Mouse (Mus musculus) forebrain, embryonic 16.5 days (tissue): ENCODE results near the gene Tmcc3. TPM values are rescaled to one million over a fixed set of nuclear protein-coding genes. Genes with fewer than 3 reads are reported as not detected.

Source experiments
- ATAC-seq: fragments of 200-750 bp; cut with Nextera tagmentation; 2 replicates; pipeline ENCODE4 v1.8.0; 2017; ENCODE audit warnings: mild to moderate bottlenecking, moderate library complexity
- H3K27ac ChIP-seq: fragments of 300-500 bp; sonication (generic); 2 replicates; pipeline ENCODE4 v1.5.1; 2014; ENCODE audit warnings: low read length, control low read depth
- H3K27me3 ChIP-seq: fragments of 300-500 bp; sonication (generic); replicated peaks from 2 replicates; pipeline ENCODE4 v1.6.1; 2014; ENCODE audit warnings: low read length; ENCODE audit not compliant: control insufficient read depth, insufficient read depth
- H3K36me3 ChIP-seq: fragments of 300-500 bp; sonication (generic); 2 replicates; pipeline ENCODE4 v1.6.1; 2014; ENCODE audit not compliant: control insufficient read depth, insufficient read depth
- H3K4me1 ChIP-seq: fragments of 300-500 bp; sonication (generic); replicated peaks from 2 replicates; pipeline ENCODE4 v1.6.1; 2014; ENCODE audit warnings: low read length; ENCODE audit not compliant: control insufficient read depth, insufficient read depth
- H3K4me2 ChIP-seq: fragments of 300-500 bp; sonication (generic); 2 replicates; pipeline ENCODE4 v1.6.1; 2014; ENCODE audit warnings: mild to moderate bottlenecking, low read length, control low read depth
- H3K4me3 ChIP-seq: fragments of 300-500 bp; sonication (generic); replicated peaks from 2 replicates; pipeline ENCODE4 v1.5.1; 2014; ENCODE audit warnings: mild to moderate bottlenecking, low read length, control low read depth
- H3K9ac ChIP-seq: fragments of 300-500 bp; sonication (generic); replicated peaks from 2 replicates; pipeline ENCODE4 v1.6.1; 2014; ENCODE audit warnings: low read depth, low read length, control low read depth
- H3K9me3 ChIP-seq: fragments of 300-500 bp; sonication (generic); 2 replicates; pipeline ENCODE4 v1.6.1; 2016; ENCODE audit warnings: low read length; ENCODE audit not compliant: control insufficient read depth
- WGBS: fragments of 180-500 bp; shearing (Covaris S2); extraction: QIAGEN DNeasy Blood & Tissue Kit; methylation state at CpG from one replicate; pipeline ENCODE4 v1.1.7; 2014; 5-methylcytosine and 5-hydroxymethylcytosine counted together
- polyA plus RNA-seq: library from polyadenylated mRNA; unstranded; fragments of >200 nt; fragmentation: Nextera tagmentation; extraction: Ambion mirVana; gene quantifications from 2 replicates; pipeline ENCODE4 v1.2.1, GENCODE M21; 2015

Gene Tmcc3
- polyA plus RNA-seq, 1 experiment from 2014 or later = 6.8 TPM

- H3K9me3 ChIP-seq = no peaks in the 10 kb centered on the region
- no peak overlapping the region for H3K4me3 ChIP-seq
- H3K4me1 ChIP-seq = peaks cover 31% of the 10 kb centered on the region
- peaks cover 13% of the 10 kb centered on the region for H3K27me3 ChIP-seq
- H3K27ac ChIP-seq = no peak overlapping the region
- H3K9ac ChIP-seq = no peak overlapping the region
- H3K4me2 ChIP-seq = no peak overlapping the region; the same call in 1 of the 2 replicates
- ATAC-seq = no peak
- no peaks in the 10 kb centered on the region for H3K36me3 ChIP-seq
- 59% methylated on average over 7 of the region's 7 CpGs for WGBS
Measured at GRCm38 (mm10) chr10:94519887-94520286, 208.1 kb downstream of the Tmcc3 start.

GRCm38 (mm10) chr10:94520306-94521106 is 208.8 kb downstream of the Tmcc3 start:
- Histone ChIP-seq H3K27me3 (peaks cover 13% of the 10 kb centered on the region), H3K4me3 (no peak overlapping the region), H3K4me1 (peaks cover 28% of the 10 kb centered on the region), H3K9me3 (no peaks in the 10 kb centered on the region), H3K4me2 (peak overlapping the region; percentile 15; the same call in 1 of the 2 replicates), H3K27ac (no peak overlapping the region), H3K9ac (no peak overlapping the region), H3K36me3 (no peaks in the 10 kb centered on the region)
- no peak for ATAC-seq
- 41% methylated on average over 17 of the region's 17 CpGs for WGBS

GRCm38 (mm10) chr10:94521107-94521401 is 209.3 kb downstream of the Tmcc3 start:
- WGBS = 36% methylated on average over 3 of the region's 3 CpGs
- Histone ChIP-seq H3K4me3 (no peak overlapping the region), H3K9me3 (no peaks in the 10 kb centered on the region), H3K27me3 (peaks cover 12% of the 10 kb centered on the region), H3K4me1 (peaks cover 23% of the 10 kb centered on the region), H3K9ac (no peak overlapping the region), H3K4me2 (no peak overlapping the region), H3K27ac (no peak overlapping the region), H3K36me3 (no peaks in the 10 kb centered on the region)
- ATAC-seq = no peak

- H3K4me3 ChIP-seq = no peak overlapping the region
- no peak overlapping the region for H3K27ac ChIP-seq
- peaks cover 5% of the 10 kb centered on the region; the same call in 1 of the 2 replicates for H3K27me3 ChIP-seq
- ATAC-seq = no peak
- no peak overlapping the region for H3K9ac ChIP-seq
- WGBS = 40% methylated on average over 9 of the region's 10 CpGs
- H3K9me3 ChIP-seq = no peaks in the 10 kb centered on the region
- H3K36me3 ChIP-seq = no peaks in the 10 kb centered on the region
- H3K4me1 ChIP-seq = peaks cover 20% of the 10 kb centered on the region
- no peak overlapping the region for H3K4me2 ChIP-seq
Measured at GRCm38 (mm10) chr10:94521776-94522175, 210.0 kb downstream of the Tmcc3 start.

- Histone ChIP-seq H3K4me2 (no peak overlapping the region), H3K4me1 (peaks cover 20% of the 10 kb centered on the region), H3K27me3 (no peaks in the 10 kb centered on the region), H3K27ac (no peak overlapping the region), H3K9me3 (no peaks in the 10 kb centered on the region), H3K36me3 (no peaks in the 10 kb centered on the region), H3K4me3 (no peak overlapping the region), H3K9ac (no peak overlapping the region)
- 76% methylated on average over 8 of the region's 8 CpGs for WGBS
- no peak for ATAC-seq
Measured at GRCm38 (mm10) chr10:94523297-94523696, 211.5 kb downstream of the Tmcc3 start.

GRCm38 (mm10) chr10:94523711-94524156 is 212.0 kb downstream of the Tmcc3 start:
- H3K27me3 ChIP-seq = no peaks in the 10 kb centered on the region
- H3K9ac ChIP-seq = no peak overlapping the region
- ATAC-seq = peak; percentile 78
- peaks cover 20% of the 10 kb centered on the region for H3K4me1 ChIP-seq
- WGBS = 7% methylated on average over 18 of the region's 18 CpGs
- no peaks in the 10 kb centered on the region for H3K9me3 ChIP-seq
- H3K4me3 ChIP-seq = no peak overlapping the region
- H3K27ac ChIP-seq = no peak overlapping the region
- H3K4me2 ChIP-seq = peak overlapping the region; percentile 19; the same call in 1 of the 2 replicates
- no peaks in the 10 kb centered on the region for H3K36me3 ChIP-seq

- Histone ChIP-seq H3K36me3 (no peaks in the 10 kb centered on the region), H3K9ac (no peak overlapping the region), H3K27ac (no peak overlapping the region), H3K9me3 (no peaks in the 10 kb centered on the region), H3K4me1 (peaks cover 19% of the 10 kb centered on the region), H3K27me3 (no peaks in the 10 kb centered on the region), H3K4me2 (no peak overlapping the region), H3K4me3 (no peak overlapping the region)
- WGBS = 80% methylated on average over 6 of the region's 6 CpGs
- no peak for ATAC-seq
Measured at GRCm38 (mm10) chr10:94524966-94525365, 213.2 kb downstream of the Tmcc3 start.

- WGBS = 90% methylated on average over 7 of the region's 7 CpGs
- no peak for ATAC-seq
- Histone ChIP-seq H3K4me1 (peaks cover 10% of the 10 kb centered on the region), H3K27ac (no peak overlapping the region), H3K9ac (no peak overlapping the region), H3K4me3 (no peak overlapping the region), H3K4me2 (no peak overlapping the region), H3K9me3 (no peaks in the 10 kb centered on the region), H3K36me3 (no peaks in the 10 kb centered on the region), H3K27me3 (no peaks in the 10 kb centered on the region)
Measured at GRCm38 (mm10) chr10:94525784-94526183, 214.0 kb downstream of the Tmcc3 start.

DNA sequence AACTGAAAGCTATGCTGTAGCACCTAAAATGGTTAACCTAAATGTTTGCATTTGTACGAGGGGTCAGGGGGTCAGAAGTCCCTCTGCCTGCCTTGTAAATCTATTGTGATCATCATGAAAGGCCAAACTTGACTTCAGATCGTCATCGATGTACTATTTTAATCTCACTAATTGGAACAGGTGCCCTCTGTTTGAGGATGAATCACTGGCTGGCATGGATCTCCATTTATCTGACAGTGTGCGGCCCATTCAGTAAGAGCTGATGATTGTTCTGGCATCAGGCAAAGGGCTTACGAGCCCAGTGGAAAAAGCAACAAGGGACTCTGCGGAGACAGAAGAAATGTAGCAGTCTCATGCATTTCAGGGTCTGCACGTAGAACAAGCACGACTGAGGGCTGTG is 215.1 kb downstream of the Tmcc3 start:
- Histone ChIP-seq H3K4me2 (no peak overlapping the region), H3K36me3 (no peaks in the 10 kb centered on the region), H3K27ac (no peak overlapping the region), H3K4me3 (no peak overlapping the region), H3K9me3 (no peaks in the 10 kb centered on the region), H3K4me1 (peaks cover 9% of the 10 kb centered on the region; the same call in 1 of the 2 replicates), H3K9ac (no peak overlapping the region), H3K27me3 (no peaks in the 10 kb centered on the region)
- ATAC-seq = no peak
- 65% methylated on average over 8 of the region's 8 CpGs for WGBS
